Mouse (Mus musculus) forebrain, embryonic 12.5 days (tissue): Measurements from ENCODE around the gene Cnst. TPM values are rescaled to one million over a fixed set of nuclear protein-coding genes. Genes with fewer than 3 reads are reported as not detected.
A peak's percentile ranks its signal among the peaks of the same experiment; 100 is the strongest.
"Not testable (repeated sequence)": the region's sequence is repeated elsewhere in the genome, so short reads cannot be mapped to it uniquely, and the experiment has no call there.

Experiments
- ATAC-seq: fragments of 200-750 bp; cut with Nextera tagmentation; 2 replicates; pipeline ENCODE4 v1.8.0; 2017; ENCODE audit warnings: moderate TSS enrichment; ENCODE audit not compliant: low FRiP score
- H3K27ac ChIP-seq: fragments of 300-500 bp; sonication (generic); 2 replicates; pipeline ENCODE4 v1.5.1; 2016; ENCODE audit warnings: mild to moderate bottlenecking
- H3K27me3 ChIP-seq: fragments of 300-500 bp; sonication (generic); 2 replicates; pipeline ENCODE4 v1.6.1; 2016; ENCODE audit warnings: mild to moderate bottlenecking
- H3K36me3 ChIP-seq: fragments of 300-500 bp; sonication (generic); replicated peaks from 2 replicates; pipeline ENCODE4 v1.6.1; 2016; ENCODE audit warnings: mild to moderate bottlenecking
- H3K4me1 ChIP-seq: fragments of 300-500 bp; sonication (generic); 2 replicates; pipeline ENCODE4 v1.6.1; 2016
- H3K4me2 ChIP-seq: fragments of 300-500 bp; sonication (generic); 2 replicates; pipeline ENCODE4 v1.6.1; 2016; ENCODE audit warnings: mild to moderate bottlenecking, moderate library complexity
- H3K4me3 ChIP-seq: fragments of 300-500 bp; sonication (generic); replicated peaks from 2 replicates; pipeline ENCODE4 v1.5.1; 2016; ENCODE audit warnings: mild to moderate bottlenecking
- H3K9ac ChIP-seq: fragments of 300-500 bp; sonication (generic); 2 replicates; pipeline ENCODE4 v1.6.1; 2016; ENCODE audit warnings: mild to moderate bottlenecking
- H3K9me3 ChIP-seq: fragments of 300-500 bp; sonication (generic); 2 replicates; pipeline ENCODE4 v1.6.1; 2016
- WGBS: fragments of 180-500 bp; shearing (Covaris S2); methylation state at CpG from one replicate; pipeline ENCODE4 v1.1.7; 2016; 5-methylcytosine and 5-hydroxymethylcytosine counted together
- polyA plus RNA-seq: library from polyadenylated mRNA; unstranded; fragments of >200 nt; fragmentation: Nextera tagmentation; extraction: Ambion mirVana; gene quantifications from 2 replicates; pipeline ENCODE4 v1.2.1, GENCODE M21; 2016

Gene Cnst
- polyA plus RNA-seq, 1 experiment from 2014 or later = 26.9 TPM

DNA sequence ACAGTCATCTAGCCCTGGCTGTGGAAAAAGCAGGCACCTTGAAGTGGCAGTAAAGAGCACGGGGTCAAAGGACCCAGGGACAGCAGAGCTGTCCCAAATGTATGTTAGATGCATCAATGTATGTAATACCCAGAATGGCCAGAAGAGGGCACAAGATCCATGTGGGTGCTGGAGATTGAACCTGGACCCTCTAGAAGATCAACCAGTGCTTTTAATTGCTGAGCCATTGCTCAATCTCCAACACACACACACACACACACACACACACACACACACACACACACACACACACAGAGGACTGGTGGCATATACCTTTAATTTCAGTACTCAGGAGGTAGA is 87.2 kb downstream of the Cnst start:
- Histone ChIP-seq H3K4me2 (no peak overlapping the region), H3K9me3 (no peaks in the 10 kb centered on the region), H3K4me1 (no peaks in the 10 kb centered on the region), H3K9ac (no peak overlapping the region), H3K4me3 (no peak overlapping the region), H3K27me3 (no peaks in the 10 kb centered on the region), H3K27ac (no peak overlapping the region), H3K36me3 (no peaks in the 10 kb centered on the region)
- 33% methylated on average over 1 of the region's 1 CpGs for WGBS
- ATAC-seq = no peak

DNA sequence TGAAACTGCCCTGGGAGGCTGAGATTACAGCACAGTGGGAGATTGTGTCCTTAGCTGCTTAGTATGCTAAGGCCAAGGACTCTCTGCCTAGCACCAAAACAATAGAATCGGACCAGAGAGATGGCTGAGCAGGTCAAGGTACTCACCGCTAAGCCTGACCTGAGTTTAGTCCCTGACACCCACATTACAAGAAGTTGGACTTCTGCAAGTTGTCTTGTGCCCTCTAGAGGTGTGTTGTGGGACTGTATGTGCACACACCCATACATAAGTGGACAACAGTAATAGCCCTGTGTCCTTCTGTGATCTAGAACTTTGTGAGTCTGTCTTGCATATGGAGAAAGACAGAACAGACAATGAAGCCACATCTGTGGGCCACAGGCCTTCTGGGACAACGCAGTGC is 88.0 kb downstream of the Cnst start:
- Histone ChIP-seq H3K36me3 (no peaks in the 10 kb centered on the region), H3K27ac (no peak overlapping the region), H3K9me3 (no peaks in the 10 kb centered on the region), H3K4me1 (no peaks in the 10 kb centered on the region), H3K4me2 (no peak overlapping the region), H3K9ac (no peak overlapping the region), H3K4me3 (no peak overlapping the region), H3K27me3 (no peaks in the 10 kb centered on the region)
- no peak for ATAC-seq
- 88% methylated on average over 3 of the region's 3 CpGs for WGBS

DNA sequence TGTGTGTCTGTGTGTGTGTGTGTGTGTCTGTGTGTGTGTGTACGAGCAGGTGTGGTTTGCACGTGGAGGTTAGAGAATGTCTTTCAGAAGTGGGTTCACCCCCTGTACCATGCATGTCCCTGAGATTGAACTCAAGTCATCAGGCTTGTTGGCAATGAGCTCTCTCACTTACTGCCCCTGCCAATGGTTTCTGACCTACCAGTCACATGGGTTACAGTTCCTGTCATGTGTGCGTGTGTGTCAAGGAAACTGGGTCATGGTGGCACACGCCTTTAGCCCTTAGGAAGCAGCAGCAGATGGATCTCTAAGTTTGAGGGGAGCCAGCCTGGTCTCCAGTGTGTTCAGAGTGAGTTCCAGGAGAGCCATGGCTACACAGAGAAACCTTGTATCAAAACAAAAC is 96.6 kb downstream of the Cnst start:
- Histone ChIP-seq H3K4me1 (no peaks in the 10 kb centered on the region), H3K9me3 (no peaks in the 10 kb centered on the region), H3K27me3 (no peaks in the 10 kb centered on the region), H3K36me3 (no peaks in the 10 kb centered on the region), H3K4me3 (no peak overlapping the region), H3K4me2 (no peak overlapping the region), H3K27ac (no peak overlapping the region), H3K9ac (no peak overlapping the region)
- WGBS = 86% methylated on average over 4 of the region's 4 CpGs
- ATAC-seq = no peak

DNA sequence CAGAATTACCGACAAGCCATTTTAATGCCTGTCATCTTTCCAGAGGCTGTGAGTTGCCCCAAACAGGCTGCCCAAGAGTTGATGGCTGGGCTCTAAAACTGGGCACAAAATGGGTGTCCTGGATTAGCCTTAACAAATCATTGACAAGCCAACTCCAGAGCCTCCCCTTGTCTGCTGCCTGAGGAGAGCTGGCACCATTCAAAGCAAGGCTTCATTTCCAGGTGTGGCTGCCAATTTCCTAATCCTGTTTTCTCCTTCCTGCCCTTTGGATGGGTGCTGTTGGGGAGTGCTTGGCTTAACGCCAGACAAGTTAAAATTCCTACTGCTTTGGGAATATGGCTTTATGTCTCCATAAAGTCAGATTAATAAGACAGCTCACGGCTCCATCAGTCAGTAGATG is 98.0 kb downstream of the Cnst start:
- Histone ChIP-seq H3K4me2 (no peak overlapping the region), H3K36me3 (no peaks in the 10 kb centered on the region), H3K27ac (no peak overlapping the region), H3K4me1 (no peaks in the 10 kb centered on the region), H3K27me3 (no peaks in the 10 kb centered on the region), H3K9ac (no peak overlapping the region), H3K4me3 (no peak overlapping the region), H3K9me3 (no peaks in the 10 kb centered on the region)
- WGBS = 81% methylated on average over 3 of the region's 3 CpGs
- ATAC-seq = no peak

DNA sequence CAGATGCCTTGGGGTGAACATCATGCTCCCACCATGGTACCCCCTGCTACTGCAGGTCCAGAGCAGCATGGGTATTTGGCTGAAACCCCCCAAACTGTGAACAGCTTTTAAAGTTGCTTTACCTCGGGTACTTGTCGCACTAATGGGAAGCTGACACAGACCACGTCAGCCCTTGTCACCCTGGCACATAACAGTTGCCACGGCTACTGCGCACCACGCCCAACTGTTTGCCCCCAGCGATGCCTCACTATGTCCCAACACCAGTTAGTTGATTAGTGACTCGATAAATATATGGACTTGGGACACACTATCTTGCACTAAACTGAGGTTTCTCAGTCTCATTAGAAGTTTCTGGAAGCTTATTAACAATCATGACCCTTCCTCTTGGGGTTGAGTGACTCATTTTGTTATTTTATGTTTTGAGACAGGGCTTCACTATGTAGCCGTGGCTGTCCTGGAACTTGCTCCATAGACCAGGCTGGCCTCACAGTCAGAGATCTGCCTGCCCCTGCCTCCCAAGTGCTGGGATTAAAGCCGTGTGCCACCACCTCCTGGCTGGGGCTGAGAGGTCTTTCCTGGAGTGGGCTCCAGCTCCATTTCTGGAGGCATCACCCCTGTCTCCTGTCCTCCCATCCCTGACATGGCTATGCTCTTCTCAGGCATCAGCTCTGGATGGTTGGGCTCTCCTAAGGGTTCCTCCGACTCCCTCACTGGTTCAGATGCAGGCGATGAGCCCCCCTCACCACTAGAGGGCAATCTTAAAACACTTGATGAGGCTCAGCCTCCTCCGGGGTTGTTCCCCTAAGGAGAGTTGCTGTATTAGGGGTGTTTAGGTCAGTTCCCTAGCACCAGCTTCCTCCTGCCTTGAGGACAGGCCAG is 99.2 kb downstream of the Cnst start:
- Histone ChIP-seq H3K4me1 (no peaks in the 10 kb centered on the region), H3K27me3 (no peaks in the 10 kb centered on the region), H3K27ac (no peak overlapping the region), H3K9me3 (no peaks in the 10 kb centered on the region), H3K4me3 (no peak overlapping the region), H3K9ac (no peak overlapping the region), H3K36me3 (no peaks in the 10 kb centered on the region), H3K4me2 (peak overlapping the region; percentile 37)
- peak; percentile 81 for ATAC-seq
- 65% methylated on average over 13 of the region's 13 CpGs for WGBS

DNA sequence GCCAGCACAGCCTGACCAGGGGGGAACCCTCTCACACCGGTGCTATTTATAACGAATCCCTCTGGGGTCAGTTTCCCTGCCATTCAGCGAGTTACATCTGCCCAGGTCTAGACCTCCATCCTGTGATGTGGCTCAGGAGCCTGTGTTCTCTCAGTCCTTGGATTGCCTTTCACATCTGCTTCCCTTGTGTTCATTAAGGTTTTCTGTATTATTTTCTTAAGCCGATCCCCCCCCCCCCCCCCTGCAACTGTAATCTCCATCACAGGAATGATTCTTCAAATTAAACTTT is 99.8 kb downstream of the Cnst start:
- no peak overlapping the region for H3K4me3 ChIP-seq
- ATAC-seq = peak; percentile 33; the same call in 1 of the 2 replicates
- no peak overlapping the region for H3K27ac ChIP-seq
- H3K9me3 ChIP-seq = no peaks in the 10 kb centered on the region
- no peak overlapping the region for H3K9ac ChIP-seq
- H3K4me1 ChIP-seq = no peaks in the 10 kb centered on the region
- peak overlapping the region; percentile 37 for H3K4me2 ChIP-seq
- H3K36me3 ChIP-seq = no peaks in the 10 kb centered on the region
- 15% methylated on average over 4 of the region's 4 CpGs for WGBS
- H3K27me3 ChIP-seq = no peaks in the 10 kb centered on the region

DNA sequence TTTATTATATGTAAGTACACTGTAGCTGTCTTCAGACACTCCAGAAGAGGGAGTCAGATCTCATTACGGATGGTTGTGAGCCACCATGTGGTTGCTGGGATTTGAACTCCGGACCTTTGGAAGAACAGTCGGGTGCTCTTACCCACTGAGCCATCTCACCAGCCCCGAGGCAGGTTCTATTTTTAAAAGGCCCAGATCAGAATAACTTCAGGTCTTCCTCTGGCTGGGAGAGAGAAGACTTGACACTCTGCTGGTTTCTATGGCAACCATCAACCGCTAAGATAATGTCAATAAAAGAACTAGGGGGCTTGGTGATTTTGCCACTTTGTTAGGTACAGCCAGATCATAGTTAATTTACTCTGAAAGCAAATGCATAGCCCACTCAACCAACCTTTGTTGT is 102.5 kb downstream of the Cnst start:
- not testable (repeated sequence) for H3K9ac ChIP-seq, ATAC-seq, H3K27me3 ChIP-seq, H3K4me1 ChIP-seq, H3K4me2 ChIP-seq, H3K4me3 ChIP-seq, H3K9me3 ChIP-seq, H3K36me3 ChIP-seq, H3K27ac ChIP-seq
- WGBS = 75% methylated on average over 5 of the region's 5 CpGs

DNA sequence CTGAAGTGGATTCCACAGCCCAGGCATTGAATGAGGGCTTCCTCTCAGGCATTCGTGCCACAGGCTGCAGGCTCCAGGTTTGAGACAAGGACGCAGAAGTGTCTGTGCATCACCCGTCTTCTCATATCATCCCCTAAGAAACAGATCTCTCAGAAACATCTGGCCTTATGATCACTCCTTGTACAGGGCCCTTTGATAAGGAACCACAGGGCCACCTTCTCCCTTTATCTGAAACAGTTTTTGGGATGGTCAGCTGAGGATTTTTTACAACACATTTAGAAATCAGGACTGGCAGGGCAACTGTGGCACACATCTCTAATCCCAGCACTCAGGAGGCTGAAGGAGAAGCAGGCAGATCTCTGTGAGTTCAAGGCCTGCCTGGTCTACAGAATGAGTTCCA is 103.2 kb downstream of the Cnst start:
- H3K9ac ChIP-seq = no peak overlapping the region
- no peaks in the 10 kb centered on the region for H3K9me3 ChIP-seq
- no peaks in the 10 kb centered on the region for H3K4me1 ChIP-seq
- 84% methylated on average over 3 of the region's 3 CpGs for WGBS
- no peak overlapping the region for H3K4me2 ChIP-seq
- no peak overlapping the region for H3K4me3 ChIP-seq
- H3K27ac ChIP-seq = no peak overlapping the region
- no peak for ATAC-seq
- no peaks in the 10 kb centered on the region for H3K27me3 ChIP-seq
- no peaks in the 10 kb centered on the region for H3K36me3 ChIP-seq

DNA sequence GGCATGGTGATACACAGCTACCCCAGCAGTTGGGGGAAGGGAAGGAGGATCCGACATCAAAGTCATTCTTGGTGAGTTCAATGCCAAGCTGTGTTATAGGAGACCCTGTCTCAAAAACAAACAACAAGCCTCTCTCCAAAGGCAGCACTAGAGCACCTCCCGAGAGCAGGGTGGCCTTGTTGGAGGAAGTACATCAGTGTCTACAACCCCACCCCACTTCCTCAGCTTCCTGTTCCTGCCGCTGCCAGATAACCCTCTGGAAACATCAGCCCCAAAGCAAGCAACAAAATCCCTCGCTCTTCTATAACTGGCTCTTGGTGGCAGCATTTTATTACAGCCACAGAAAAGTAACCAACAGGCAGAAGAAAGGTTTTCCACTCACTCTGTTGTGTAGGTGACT is 104.1 kb downstream of the Cnst start:
- no peaks in the 10 kb centered on the region for H3K36me3 ChIP-seq
- WGBS = 82% methylated on average over 4 of the region's 4 CpGs
- H3K9ac ChIP-seq = no peak overlapping the region
- H3K9me3 ChIP-seq = no peaks in the 10 kb centered on the region
- no peak overlapping the region for H3K4me3 ChIP-seq
- H3K27me3 ChIP-seq = no peaks in the 10 kb centered on the region
- H3K4me1 ChIP-seq = no peaks in the 10 kb centered on the region
- H3K27ac ChIP-seq = no peak overlapping the region
- ATAC-seq = no peak
- no peak overlapping the region for H3K4me2 ChIP-seq

DNA sequence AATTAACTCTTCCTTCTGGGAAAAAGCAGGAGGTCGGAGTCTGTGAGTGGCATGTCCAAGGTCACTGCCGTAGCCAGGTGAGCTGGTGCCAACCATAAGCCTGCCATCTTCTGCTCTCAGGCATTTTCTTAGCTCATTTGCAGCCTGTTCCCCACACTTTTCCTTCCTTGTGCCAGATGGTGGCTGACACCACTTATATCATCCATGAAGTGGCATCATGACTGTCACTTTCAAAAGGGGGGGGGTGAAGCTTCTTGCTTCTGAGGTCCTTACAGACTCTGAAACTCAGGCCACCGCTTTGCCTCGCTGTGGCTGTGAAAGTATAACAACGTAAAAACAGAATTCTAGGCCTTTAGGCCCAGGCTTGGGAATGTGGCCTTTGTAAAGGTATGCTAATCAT is 105.1 kb downstream of the Cnst start:
- H3K27ac ChIP-seq = no peak overlapping the region
- no peak for ATAC-seq

DNA sequence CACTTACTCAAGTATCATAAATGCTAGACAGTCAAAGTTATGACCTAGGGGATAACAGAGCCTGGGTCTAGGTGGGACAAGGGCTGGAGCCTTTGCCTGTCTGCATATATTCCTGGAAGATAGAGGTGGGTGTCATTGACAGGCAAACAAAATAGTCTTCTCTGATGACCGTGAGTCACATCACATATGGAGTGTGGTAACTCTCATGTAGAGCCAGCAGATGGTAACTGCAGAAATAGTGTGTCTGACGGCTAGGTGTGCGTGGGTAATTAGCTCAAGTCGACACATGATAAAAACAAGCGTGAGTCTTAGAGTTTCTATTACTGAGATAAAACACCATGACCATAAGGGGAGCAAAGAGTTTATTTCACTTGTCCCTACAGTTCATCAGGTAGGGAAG is 116.9 kb downstream of the Cnst start:
- H3K36me3 ChIP-seq = no peaks in the 10 kb centered on the region
- H3K4me1 ChIP-seq = peaks cover 9% of the 10 kb centered on the region; the same call in 1 of the 2 replicates
- no peaks in the 10 kb centered on the region for H3K9me3 ChIP-seq
- WGBS = 85% methylated on average over 5 of the region's 5 CpGs
- no peak for ATAC-seq
- H3K27me3 ChIP-seq = no peaks in the 10 kb centered on the region
- H3K4me2 ChIP-seq = no peak overlapping the region
- no peak overlapping the region for H3K9ac ChIP-seq
- H3K4me3 ChIP-seq = no peak overlapping the region
- no peak overlapping the region for H3K27ac ChIP-seq

More for the DNA sequence above, 105.1 kb downstream of the Cnst start:
- no peak overlapping the region for H3K9ac ChIP-seq
- no peaks in the 10 kb centered on the region for H3K36me3 ChIP-seq
- no peaks in the 10 kb centered on the region for H3K9me3 ChIP-seq
- 85% methylated on average over 5 of the region's 5 CpGs for WGBS
- no peak overlapping the region for H3K4me2 ChIP-seq
- no peak overlapping the region for H3K4me3 ChIP-seq
- H3K27me3 ChIP-seq = no peaks in the 10 kb centered on the region
- no peaks in the 10 kb centered on the region for H3K4me1 ChIP-seq

DNA sequence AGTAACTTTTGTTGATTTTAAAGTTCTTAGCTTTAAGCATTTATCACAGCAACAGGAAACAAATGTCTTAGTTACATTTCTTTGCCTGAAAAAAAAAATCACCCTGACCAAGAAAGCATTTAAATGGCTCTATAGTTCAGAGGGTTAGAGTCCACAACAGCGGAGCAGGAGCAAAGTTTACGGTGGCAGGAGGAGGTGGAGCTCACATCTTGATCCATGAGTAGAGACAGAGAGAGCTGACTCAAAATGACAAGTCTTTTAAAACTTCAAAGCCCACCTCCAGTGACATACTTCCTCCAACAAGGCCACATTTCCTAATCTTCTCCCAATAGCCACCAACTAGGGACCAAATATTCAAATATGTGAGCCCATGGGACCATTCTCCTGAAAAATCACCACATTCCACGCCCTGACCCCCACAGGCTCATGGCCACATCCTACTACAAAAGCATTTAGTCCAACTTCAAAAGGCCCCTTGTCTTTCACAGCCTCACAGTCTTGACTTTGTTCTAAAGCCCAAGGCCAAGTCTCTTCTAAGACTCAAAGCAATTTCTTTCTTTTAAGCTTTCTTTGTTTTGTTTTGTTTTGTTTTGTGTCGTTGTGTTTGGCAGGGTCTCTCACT is 118.2 kb downstream of the Cnst start:
- H3K9ac ChIP-seq = no peak overlapping the region
- no peaks in the 10 kb centered on the region for H3K9me3 ChIP-seq
- H3K27me3 ChIP-seq = no peaks in the 10 kb centered on the region
- no peak overlapping the region for H3K4me3 ChIP-seq
- WGBS = 48% methylated on average over 4 of the region's 4 CpGs
- H3K4me2 ChIP-seq = no peak overlapping the region
- no peak for ATAC-seq
- no peaks in the 10 kb centered on the region for H3K36me3 ChIP-seq
- no peak overlapping the region for H3K27ac ChIP-seq
- H3K4me1 ChIP-seq = peaks cover 16% of the 10 kb centered on the region

DNA sequence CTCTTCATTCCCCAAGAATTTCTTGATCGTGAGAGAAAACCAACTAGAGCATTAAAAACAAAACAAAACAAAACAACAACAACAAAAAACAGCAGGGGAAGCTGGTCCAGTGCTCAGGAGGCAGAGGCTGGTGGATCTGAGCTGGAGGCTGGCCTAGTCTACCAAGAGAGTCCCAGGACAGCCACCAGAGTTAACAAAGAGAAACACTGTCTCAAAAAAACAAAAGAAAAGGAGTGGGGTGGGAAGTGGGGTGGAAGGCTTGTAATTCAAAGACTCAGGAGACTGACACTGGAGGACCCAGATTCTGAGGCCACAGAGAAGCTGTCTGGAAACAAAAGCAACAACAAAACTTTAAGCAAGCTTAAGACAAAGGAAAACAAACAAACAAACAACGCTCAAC is 120.8 kb downstream of the Cnst start:
- H3K4me2 ChIP-seq = no peak overlapping the region
- peaks cover 7% of the 10 kb centered on the region for H3K36me3 ChIP-seq
- H3K9ac ChIP-seq = no peak overlapping the region
- H3K27me3 ChIP-seq = no peaks in the 10 kb centered on the region
- no peak overlapping the region for H3K27ac ChIP-seq
- H3K4me1 ChIP-seq = peaks cover 27% of the 10 kb centered on the region
- ATAC-seq = no peak
- H3K4me3 ChIP-seq = no peak overlapping the region
- WGBS = 67% methylated on average over 2 of the region's 2 CpGs
- no peaks in the 10 kb centered on the region for H3K9me3 ChIP-seq
